Mouse (Mus musculus): ENCODE measurements around the gene Dbt.
"Not testable (repeated sequence)": the region's sequence is repeated elsewhere in the genome, so short reads cannot be mapped to it uniquely, and the experiment has no call there.

Dbt gene

DNA sequence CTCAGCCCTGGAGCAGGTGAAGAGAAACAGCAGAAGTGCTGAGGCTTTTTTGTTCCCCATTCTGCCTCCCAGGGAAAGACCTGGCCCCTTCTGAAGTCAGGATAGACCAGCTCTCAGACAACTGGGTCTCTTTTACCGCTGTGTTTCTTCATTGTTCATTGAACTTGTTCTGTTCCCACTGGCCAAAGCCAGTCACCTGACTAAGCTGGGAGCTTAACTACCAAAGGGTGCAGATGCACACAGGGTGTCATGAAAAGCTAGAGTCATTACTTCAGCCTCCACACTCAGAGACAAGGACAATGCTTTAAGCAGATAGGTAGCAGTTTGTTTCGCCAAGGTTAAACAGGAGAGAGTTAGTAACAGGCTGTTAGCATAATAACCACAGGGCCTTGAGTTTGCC is 29.2 kb downstream of the Dbt start:
- in situ Hi-C loops (cut with MboI) = no loop called here

DNA sequence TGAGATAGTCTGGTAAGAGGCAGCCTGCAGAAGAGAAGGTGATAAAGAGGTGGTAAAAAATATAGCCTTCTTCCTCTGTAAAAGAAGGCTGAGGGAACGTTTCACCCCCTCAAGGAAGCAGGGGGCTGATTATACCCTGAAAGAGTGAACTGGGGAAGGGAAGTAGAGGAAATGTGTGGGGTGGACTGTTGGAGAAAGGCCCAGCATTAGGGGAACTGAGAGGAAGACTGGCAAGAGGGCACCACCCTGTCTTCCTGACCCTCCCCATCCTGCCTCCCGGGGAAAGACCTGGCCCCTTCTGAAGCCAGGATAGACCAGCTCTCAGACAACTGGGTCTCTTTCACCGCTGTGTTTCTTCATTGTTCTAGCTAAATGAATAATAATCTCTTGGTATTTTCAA is 29.7 kb downstream of the Dbt start:
- in situ Hi-C loops (cut with MboI) = no loop called here

DNA sequence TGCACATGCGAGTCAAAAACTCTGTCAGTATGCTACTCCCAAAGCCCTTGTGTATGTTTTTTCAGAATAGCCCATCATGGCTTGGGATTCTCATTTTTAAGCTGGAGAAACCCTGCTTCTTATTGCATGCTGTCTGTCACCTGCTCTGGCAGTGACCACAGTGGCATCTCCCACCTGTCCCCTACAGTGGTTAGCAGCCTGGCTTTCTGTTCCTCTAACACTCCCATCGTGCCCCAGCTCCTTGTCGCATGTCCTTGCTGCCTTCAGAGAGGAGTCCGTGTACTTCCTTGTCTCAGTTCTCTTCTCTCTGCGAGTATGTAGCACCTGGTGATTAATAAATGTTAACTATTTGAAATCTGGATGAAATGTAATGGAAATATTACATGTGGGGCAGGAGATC is 34.6 kb downstream of the Dbt start:
- in situ Hi-C loops (cut with MboI) = no loop called here

DNA sequence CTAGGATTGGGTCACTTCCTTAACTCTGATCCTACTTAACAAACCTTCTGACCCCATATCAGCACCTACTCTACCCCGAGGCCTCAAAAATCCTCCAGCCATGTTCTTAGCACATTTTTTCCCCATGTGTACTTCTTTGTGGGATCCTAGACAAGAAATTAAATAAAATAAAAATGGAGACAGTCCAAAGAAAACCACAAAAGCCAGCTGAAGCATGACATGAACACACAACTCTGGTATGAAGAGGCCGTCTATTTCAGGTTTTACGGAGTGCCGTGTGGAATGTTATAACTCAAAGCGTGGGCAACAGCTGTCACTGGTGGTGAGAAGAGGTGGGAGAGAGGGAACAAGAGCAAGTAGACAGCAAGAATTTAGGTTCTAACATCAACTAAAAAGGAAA is 38.5 kb downstream of the Dbt start:
- in situ Hi-C loops (cut with MboI) = no loop called here

DNA sequence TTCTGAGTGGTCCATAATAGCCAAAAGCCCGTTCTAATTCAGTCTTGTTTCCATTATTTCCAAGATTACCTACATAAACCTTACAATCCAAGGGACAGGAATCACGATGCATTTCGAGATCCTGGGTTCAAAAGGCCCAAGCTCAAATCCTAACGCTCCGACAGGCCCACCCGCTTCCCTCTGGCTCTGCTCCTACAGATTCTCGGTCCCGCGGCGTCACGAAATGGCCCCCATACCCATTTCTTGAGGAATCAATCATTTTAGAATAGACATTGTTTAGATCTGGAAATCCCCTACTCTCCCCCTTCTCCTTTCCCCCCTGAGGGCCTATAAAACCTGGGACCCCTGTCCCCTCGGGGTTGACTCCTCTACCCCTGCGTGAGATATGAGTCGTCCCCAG is 48.4 kb downstream of the Dbt start:
- in situ Hi-C loops (cut with MboI) = not testable (repeated sequence)

DNA sequence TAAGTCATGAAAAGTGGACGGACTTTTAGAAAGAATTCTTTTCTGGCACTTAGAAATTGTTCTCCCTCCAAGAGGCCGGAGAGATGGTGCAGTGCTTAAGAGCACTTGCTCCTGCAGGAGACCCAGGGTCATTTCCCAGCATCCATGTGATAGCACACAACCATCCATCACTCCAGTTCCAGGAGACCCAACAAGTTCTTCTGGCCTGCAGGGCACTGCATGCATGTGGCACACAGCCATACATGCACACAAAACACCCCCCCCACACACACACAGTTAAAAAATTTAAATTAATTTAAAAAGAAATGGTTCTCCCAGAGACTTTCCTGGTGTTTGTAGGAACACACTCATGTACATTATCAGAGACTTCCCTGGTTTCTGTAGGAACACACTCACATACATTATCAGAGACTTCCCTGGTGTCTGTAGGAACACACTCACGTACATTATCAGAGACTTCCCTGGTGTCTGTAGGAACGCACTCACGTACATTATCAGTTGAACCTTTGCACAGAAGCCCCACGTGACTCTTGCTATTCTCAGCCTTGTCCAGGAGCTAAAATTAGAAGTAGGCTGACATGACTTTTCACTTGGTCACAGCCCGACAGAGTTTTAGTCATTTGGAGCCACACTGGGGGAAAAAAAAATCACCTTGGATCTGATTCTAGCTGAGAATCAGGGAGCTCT is 49.7 kb downstream of the Dbt start, which contains the start of gene Lrrc39:
Lrrc39 (plus strand) TSS at position 566 of the 687 bp plus-strand sequence.
- in situ Hi-C loops (cut with MboI) = no loop called here

DNA sequence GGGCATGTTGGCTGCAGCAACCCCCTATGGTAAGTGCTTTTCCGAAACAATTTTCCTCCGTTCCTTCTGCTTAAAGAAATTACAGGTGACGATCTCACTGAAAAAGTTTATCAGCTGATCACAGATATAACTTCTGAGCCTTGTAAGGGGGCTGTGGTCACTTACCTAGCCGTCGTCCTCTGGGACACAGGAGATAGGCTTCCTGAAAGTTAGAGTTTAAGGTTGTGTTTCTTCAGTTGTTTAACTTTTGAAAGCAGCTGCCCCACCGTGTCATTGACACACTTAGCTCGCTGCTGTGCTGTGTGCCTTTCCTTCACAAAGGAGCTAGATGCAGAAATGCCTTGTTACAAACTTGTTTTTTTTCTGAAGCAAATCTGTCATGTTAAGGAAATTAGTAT is 50.2 kb downstream of the Dbt start:
- in situ Hi-C loops (cut with MboI) = no loop called here

DNA sequence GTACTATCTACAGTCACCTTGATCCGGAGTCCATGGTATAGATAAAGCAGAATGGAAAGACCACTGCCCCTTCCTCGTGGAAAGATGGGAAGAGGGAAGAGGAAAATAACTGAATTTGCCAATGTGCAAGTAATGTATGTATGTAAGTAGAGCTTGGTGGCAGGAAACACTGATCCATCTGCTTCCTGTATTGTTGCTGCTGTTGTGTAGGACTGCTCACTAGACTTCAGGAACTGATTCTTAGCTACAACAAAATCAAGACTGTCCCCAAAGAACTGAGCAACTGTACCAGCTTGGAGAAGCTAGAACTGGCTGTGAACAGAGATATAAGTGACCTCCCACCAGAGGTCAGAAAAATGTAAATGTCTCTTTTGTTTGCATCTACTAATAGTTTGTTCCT is 57.8 kb downstream of the Dbt start:
- in situ Hi-C loops (cut with MboI) = no loop called here

DNA sequence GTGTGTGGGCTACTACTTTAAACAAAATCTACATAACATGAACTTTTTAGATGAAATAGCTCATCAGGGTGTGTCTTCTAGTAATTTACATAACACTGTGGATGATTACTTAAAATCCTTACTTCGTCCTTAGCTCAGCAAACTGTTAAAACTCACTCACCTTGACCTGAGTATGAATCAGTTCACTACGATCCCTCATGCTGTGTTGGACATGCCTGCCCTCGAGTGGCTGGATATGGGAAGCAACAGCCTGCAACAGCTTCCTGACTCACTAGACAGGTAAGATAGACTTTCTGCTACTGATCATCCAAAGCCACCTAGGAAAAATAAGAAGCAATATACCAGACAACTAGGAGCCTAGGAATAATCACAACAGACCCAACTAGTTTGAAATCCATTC is 64.4 kb downstream of the Dbt start:
- in situ Hi-C loops (cut with MboI) = no loop called here

DNA sequence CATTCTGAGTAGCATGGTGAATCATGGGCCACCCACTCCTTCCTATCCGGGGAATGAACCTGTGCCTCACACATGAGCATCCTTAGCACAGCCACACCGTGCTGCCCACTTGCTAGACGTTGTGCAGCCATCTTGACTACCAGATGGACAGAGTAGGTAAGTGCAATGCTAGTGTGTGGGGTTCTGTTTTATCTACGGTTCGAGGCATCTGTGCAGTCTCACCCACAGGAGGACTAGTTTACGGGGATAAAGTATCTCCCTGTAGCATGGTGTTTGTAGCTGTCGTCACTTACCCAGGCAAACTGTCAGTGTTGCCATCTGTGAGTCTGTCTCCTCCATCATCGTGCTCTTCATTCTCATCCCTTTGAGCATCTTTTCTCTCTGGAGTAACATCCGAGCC is 69.3 kb downstream of the Dbt start:
- in situ Hi-C loops (cut with MboI) = no loop called here

DNA sequence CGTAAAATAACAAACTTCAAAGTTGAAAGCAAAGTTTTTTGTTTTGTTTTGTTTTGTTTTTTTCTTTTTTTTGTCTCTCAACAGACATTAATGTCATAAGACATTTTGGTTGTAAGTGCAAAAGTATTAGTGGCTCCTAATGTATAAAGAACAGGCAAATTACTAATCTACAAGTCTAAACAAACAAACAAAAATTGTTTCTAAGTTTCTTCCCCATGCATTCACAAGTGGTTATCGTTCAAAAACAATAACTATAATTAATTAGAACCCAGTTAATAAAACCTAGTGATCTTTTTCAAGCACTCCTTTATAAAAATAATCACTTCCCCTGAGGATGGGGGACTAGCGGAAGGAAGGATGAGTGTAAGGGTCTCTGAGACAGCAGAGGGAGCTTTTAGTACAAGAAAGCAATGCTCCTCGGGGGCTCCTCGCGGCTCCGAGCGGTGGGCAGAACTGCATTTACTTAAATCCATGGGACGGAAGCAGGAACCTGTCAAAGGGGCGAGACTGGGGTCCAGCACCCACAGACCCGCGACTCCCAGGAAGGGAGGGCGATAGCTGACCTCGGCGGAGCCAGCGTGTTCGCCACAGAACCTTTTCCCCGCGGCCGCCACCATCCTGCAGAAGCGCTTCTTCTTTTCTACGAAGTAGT is 81.3 kb downstream of the Dbt start:
- in situ Hi-C loops (cut with MboI) = no loop called here

DNA sequence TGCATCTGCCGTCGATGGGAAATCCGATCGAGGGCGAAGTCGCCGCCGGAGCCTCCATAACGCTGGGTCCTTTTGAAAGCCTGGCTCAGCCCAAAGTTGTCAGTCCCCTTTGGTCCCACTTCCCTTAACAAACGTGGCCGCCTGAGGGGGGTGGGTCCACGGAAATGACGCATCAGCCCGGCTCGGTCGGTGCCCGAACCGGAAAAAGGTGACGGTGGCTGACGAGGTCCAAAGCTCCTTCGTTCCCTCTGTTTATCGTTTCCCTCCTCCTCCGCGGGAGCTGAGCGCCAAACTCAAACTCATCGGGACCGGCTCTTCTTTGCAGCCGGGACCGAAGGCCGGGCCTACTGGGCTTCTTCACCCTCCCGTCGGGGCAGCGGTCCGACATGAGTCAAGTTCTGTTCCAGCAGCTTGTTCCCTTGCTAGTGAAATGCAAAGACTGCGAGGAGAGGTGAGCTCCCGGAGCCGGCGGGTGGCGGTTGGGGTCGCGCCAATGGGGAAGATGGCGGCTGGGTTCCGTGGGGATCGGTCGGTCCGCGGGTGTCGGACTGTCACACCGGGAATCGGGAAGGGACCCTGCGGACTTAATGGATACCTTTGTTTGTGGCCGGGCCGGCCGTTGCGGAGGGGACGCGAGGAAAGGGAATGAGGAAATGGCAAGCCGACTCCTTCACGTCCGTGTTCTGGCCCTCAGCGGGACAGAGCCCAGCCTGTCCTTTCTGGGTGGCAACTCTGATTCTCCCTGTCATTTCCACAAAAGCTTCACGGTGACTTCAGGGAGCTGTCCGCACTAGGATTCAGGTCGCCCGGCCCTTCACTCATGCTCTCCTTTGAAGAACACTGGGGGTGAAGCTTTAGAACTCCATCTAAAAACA is 82.1 kb downstream of the Dbt start, which contains the start of gene Sass6:
Sass6 (plus strand) TSS at position 255 of the 875 bp plus-strand sequence.
- in situ Hi-C loops (cut with MboI) = no loop called here

DNA sequence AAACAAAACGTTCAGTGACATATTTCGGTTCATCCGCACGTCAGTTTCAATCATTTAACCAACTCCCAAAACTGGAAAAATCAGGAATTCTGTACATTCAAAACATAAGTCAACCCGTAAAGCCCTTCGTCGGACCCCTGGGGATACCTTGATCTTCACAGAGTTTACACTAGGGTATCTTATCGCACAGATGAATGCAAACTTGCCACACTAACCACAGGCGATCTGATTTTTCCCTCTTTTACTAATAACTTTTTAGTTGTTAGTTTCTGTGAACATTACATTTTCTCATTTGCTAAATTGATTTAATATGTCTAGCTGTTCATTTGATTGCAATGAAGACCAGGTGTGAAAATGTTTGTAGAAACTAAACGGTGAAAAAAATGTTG is 82.7 kb downstream of the Dbt start:
- in situ Hi-C loops (cut with MboI) = no loop called here

All from mature B cell (primary cell).